Mouse (Mus musculus) erythroblast, embryonic 14.5 days (primary cell): Measurements from ENCODE around the gene Dtx2. TPM values are rescaled to one million over a fixed set of nuclear protein-coding genes. Genes with fewer than 3 reads are reported as not detected.

Source experiments
- H3K27me3 ChIP-seq: 2 replicates; pipeline ENCODE4 v1.6.1; 2012; ENCODE audit warnings: inconsistent platforms; ENCODE audit not compliant: control insufficient read depth
- H3K36me3 ChIP-seq: 2 replicates; pipeline ENCODE4 v1.6.1; 2012; ENCODE audit warnings: mild to moderate bottlenecking, inconsistent platforms; ENCODE audit not compliant: control insufficient read depth
- H3K4me1 ChIP-seq: 2 replicates; pipeline ENCODE4 v1.6.1; 2012; ENCODE audit warnings: inconsistent platforms; ENCODE audit not compliant: control insufficient read depth
- H3K4me3 ChIP-seq: replicated peaks from 2 replicates; pipeline ENCODE3; 2012; ENCODE audit warnings: moderate library complexity, mild to moderate bottlenecking, inconsistent platforms
- H3K9me3 ChIP-seq: 2 replicates; pipeline ENCODE4 v1.6.1; 2012; ENCODE audit warnings: low read length, inconsistent platforms, mixed read lengths; ENCODE audit not compliant: control insufficient read depth
- GATA1 ChIP-seq: IDR thresholded peaks from 2 replicates; pipeline ENCODE4 v1.6.1; 2012; ENCODE audit warnings: low read length, inconsistent platforms, mixed read lengths
- TAL1 ChIP-seq: IDR thresholded peaks from 3 replicates; pipeline ENCODE4 v1.6.1; 2012; ENCODE audit warnings: low read length, inconsistent platforms, mixed read lengths
- polyA plus RNA-seq: library from polyadenylated mRNA; stranded (reverse); fragments of >175 nt; gene quantifications from 2 replicates; pipeline ENCODE4 v1.2.3, GENCODE M21; 2012

Gene Dtx2
- polyA plus RNA-seq, 1 experiment, result 0.84 TPM

- no peaks in the 10 kb centered on the region for H3K36me3 ChIP-seq
- H3K4me1 ChIP-seq, result no peaks in the 10 kb centered on the region
- H3K27me3 ChIP-seq, result no peaks in the 10 kb centered on the region
- TF ChIP-seq GATA1 (no peak), TAL1 (no peak)
- H3K9me3 ChIP-seq, result no peaks in the 10 kb centered on the region
- H3K4me3 ChIP-seq, result no peak overlapping the region
Observed at GRCm38 (mm10) chr5:136069411-136069810, 74.8 kb downstream of the Dtx2 start.

GRCm38 (mm10) chr5:136073051-136073450 lies 78.5 kb downstream of the Dtx2 start:
- H3K9me3 ChIP-seq, result no peaks in the 10 kb centered on the region

GRCm38 (mm10) chr5:136073526-136073925 lies 78.9 kb downstream of the Dtx2 start:
- Histone ChIP-seq H3K27me3 (no peaks in the 10 kb centered on the region), H3K4me3 (no peak overlapping the region)

More at GRCm38 (mm10) chr5:136073051-136073450, 78.5 kb downstream of the Dtx2 start:
- H3K4me3 ChIP-seq, result no peak overlapping the region
- no peaks in the 10 kb centered on the region for H3K27me3 ChIP-seq
- H3K36me3 ChIP-seq, result no peaks in the 10 kb centered on the region
- no peaks in the 10 kb centered on the region for H3K4me1 ChIP-seq
- no peak for TF ChIP-seq TAL1
- TF ChIP-seq GATA1, result no peak

GRCm38 (mm10) chr5:136075076-136075475 lies 80.5 kb downstream of the Dtx2 start:
- TF ChIP-seq GATA1 (no peak), TAL1 (no peak)
- no peaks in the 10 kb centered on the region for H3K36me3 ChIP-seq
- H3K27me3 ChIP-seq, result no peaks in the 10 kb centered on the region
- H3K4me3 ChIP-seq, result no peak overlapping the region
- no peaks in the 10 kb centered on the region for H3K9me3 ChIP-seq
- no peaks in the 10 kb centered on the region for H3K4me1 ChIP-seq

More at GRCm38 (mm10) chr5:136073526-136073925, 78.9 kb downstream of the Dtx2 start:
- no peaks in the 10 kb centered on the region for H3K36me3 ChIP-seq
- no peaks in the 10 kb centered on the region for H3K4me1 ChIP-seq
- no peak for TF ChIP-seq TAL1
- TF ChIP-seq GATA1, result no peak
- no peaks in the 10 kb centered on the region for H3K9me3 ChIP-seq

- Histone ChIP-seq H3K27me3 (no peaks in the 10 kb centered on the region), H3K4me1 (no peaks in the 10 kb centered on the region), H3K9me3 (no peaks in the 10 kb centered on the region), H3K4me3 (no peak overlapping the region), H3K36me3 (no peaks in the 10 kb centered on the region)
- TF ChIP-seq TAL1 (no peak), GATA1 (no peak)
Observed at GRCm38 (mm10) chr5:136076284-136076683, 81.7 kb downstream of the Dtx2 start.

- H3K27me3 ChIP-seq, result no peaks in the 10 kb centered on the region
- no peaks in the 10 kb centered on the region for H3K9me3 ChIP-seq
- H3K36me3 ChIP-seq, result no peaks in the 10 kb centered on the region
- no peak overlapping the region for H3K4me3 ChIP-seq
- TF ChIP-seq GATA1, result no peak
- no peak for TF ChIP-seq TAL1
- no peaks in the 10 kb centered on the region for H3K4me1 ChIP-seq
Observed at GRCm38 (mm10) chr5:136077001-136077550, 82.5 kb downstream of the Dtx2 start.

GRCm38 (mm10) chr5:136078136-136078535 lies 83.5 kb downstream of the Dtx2 start:
- Histone ChIP-seq H3K9me3 (no peaks in the 10 kb centered on the region), H3K4me3 (no peak overlapping the region), H3K4me1 (no peaks in the 10 kb centered on the region), H3K36me3 (no peaks in the 10 kb centered on the region), H3K27me3 (no peaks in the 10 kb centered on the region)
- TF ChIP-seq TAL1, result no peak
- no peak for TF ChIP-seq GATA1

- no peak overlapping the region for H3K4me3 ChIP-seq
- no peaks in the 10 kb centered on the region for H3K36me3 ChIP-seq
- H3K4me1 ChIP-seq, result peaks cover 15% of the 10 kb centered on the region
- TF ChIP-seq TAL1 (no peak), GATA1 (no peak)
- no peaks in the 10 kb centered on the region for H3K9me3 ChIP-seq
- peaks cover 31% of the 10 kb centered on the region for H3K27me3 ChIP-seq
Observed at GRCm38 (mm10) chr5:136082345-136082744, 87.7 kb downstream of the Dtx2 start.

Other genes with a start within 250 kb of the Dtx2 start
- not detected in 2 replicates for gene Styxl1, start 216.4 kb upstream of the Dtx2 start, polyA plus RNA-seq
- gene Mdh2, start 216.3 kb upstream of the Dtx2 start, polyA plus RNA-seq, result 54.3 and 58.5 TPM in 2 replicates
- gene Srrm3, start 187.9 kb upstream of the Dtx2 start, polyA plus RNA-seq, result not detected in 2 replicates
- 0.08 TPM in 1 of 2 replicates, not detected in the other for gene Hspb1, start 106.9 kb upstream of the Dtx2 start, polyA plus RNA-seq
- 5.0 and 5.6 TPM in 2 replicates for gene Ywhag, start 60.2 kb upstream of the Dtx2 start, polyA plus RNA-seq
- gene Ssc4d, start 20.3 kb upstream of the Dtx2 start, polyA plus RNA-seq, result 0.03 and 0.27 TPM in 2 replicates
- not detected in 2 replicates for gene Zp3, start 14.7 kb upstream of the Dtx2 start, polyA plus RNA-seq
- gene Upk3b, start 43.7 kb downstream of the Dtx2 start, polyA plus RNA-seq, result not detected in 2 replicates
- not detected in 2 replicates for gene Upk3bl, start 59.7 kb downstream of the Dtx2 start, polyA plus RNA-seq
- gene Rasa4, start 89.1 kb downstream of the Dtx2 start, polyA plus RNA-seq, result 0.04 TPM in 2 replicates
- 9.9 and 12.2 TPM in 2 replicates for gene Polr2j, start 121.8 kb downstream of the Dtx2 start, polyA plus RNA-seq
- gene Lrwd1, start 141.3 kb downstream of the Dtx2 start, polyA plus RNA-seq, result 17.9 and 18.0 TPM in 2 replicates
- 4.8 and 5.1 TPM in 2 replicates for gene Alkbh4, start 141.3 kb downstream of the Dtx2 start, polyA plus RNA-seq
- gene Orai2, start 175.9 kb downstream of the Dtx2 start, polyA plus RNA-seq, result 0.09 and 0.10 TPM in 2 replicates
- gene Prkrip1, start 204.2 kb downstream of the Dtx2 start, polyA plus RNA-seq, result 7.3 and 7.9 TPM in 2 replicates